Mouse (Mus musculus): ENCODE data around the gene Pqlc3. TPM values are rescaled to one million over a fixed set of nuclear protein-coding genes. Genes with fewer than 3 reads are reported as not detected.

Gene Pqlc3
- 1.2 and 2.1 TPM in 2 replicates for polyA plus RNA-seq (2012; rRNA removed)

DNA sequence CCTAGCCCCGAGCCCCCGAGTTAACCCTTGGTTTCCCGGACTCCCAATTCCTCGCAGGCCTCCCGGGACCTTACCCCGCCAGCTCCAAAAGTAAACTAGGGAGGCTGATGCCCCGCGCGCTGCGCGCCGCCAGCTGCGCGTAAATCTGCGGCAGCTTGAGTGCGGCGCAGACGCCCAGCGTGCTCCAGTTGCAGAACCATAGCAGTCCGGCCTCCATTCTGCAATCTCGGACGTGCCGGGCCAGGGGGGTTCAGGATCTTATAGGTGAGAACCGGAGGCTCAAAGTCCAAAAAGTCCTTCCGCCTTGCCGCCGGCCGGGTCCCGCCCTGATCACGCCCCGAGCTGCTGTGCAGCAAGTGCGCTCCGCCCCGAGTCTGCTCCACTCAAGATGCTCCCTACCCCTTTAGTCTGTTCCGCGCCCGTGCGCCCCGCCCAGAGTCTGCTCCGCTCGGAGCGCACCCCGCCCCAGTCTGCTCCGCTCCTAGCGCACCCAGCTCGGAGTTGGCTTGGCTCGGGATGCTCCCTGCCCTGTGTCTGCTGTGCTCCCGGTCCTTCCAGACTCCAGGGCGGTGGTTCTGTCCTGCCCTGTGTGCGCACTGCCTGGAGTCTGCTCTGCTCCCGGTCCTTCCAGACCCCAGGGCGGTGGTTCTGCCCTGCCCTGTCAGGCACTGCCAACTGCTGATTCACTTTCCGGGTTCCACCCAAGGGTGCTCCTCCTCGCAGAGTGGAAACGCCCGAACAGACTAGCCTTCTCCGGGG, at the start of gene Pqlc3:
Gene Pqlc3 (minus strand): TSS at position 670 of the 759 bp plus-strand sequence.

DNA sequence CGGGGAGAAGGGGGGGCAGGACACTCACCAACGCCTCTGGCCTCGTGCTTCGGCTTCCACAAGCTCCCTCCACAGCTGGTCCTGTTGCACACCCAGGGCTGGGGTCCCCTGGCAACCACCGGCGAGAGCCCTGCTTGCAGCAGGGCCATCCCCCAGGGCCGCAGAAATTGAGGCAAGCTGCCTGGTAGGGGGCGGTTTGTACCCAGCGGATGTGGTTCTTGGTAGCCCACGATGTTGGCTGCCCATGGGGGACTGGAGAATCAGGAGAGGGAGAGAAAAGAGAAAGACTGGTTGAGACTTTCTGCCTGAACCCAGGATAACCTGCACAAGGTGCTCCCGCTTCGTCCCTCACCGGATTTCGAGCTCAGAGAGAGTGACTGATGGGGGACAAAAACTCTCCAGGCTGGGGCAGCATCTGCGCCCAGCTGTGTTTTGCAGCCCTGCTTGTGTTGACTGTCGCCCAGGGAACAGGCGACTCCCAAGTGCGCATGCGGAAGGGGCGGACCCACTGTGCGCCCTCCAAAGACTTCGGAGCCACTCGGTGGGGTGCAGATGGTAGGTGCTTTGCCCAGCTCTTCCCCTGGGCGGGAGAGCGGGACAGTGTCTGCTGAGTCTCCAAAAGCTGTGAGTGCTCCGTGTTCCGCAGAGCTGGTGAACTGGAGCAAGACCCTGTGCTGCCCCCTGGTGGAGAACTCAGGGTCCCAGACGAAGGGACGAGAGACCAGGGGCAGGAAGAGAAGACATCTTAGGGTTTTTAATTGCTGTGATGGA, 11.1 kb upstream of the Pqlc3 start, which contains the start of gene 2410004P03Rik:
Gene 2410004P03Rik (minus strand): TSS at position 628 of the 771 bp plus-strand sequence.

Other genes with a start within 250 kb of the Pqlc3 start
- gene Greb1, start 199.5 kb downstream of the Pqlc3 start, polyA plus RNA-seq (2012; rRNA removed): 2.2 and 4.4 TPM in 2 replicates
- 43.7 and 45.5 TPM in 2 replicates for gene E2f6, start 189.4 kb downstream of the Pqlc3 start, polyA plus RNA-seq (2012; rRNA removed)
- 19.2 and 19.7 TPM in 2 replicates for gene Rock2, start 105.5 kb downstream of the Pqlc3 start, polyA plus RNA-seq (2012; rRNA removed)
- 1.1 and 1.3 TPM in 2 replicates for gene 2410004P03Rik, start 11.3 kb upstream of the Pqlc3 start, polyA plus RNA-seq (2012; rRNA removed)
- gene Kcnf1, start 176.5 kb upstream of the Pqlc3 start, polyA plus RNA-seq (2012; rRNA removed): 4.1 and 4.3 TPM in 2 replicates

Data from central nervous system, embryonic 14 days (tissue).